ENCODE assay signal across 16 mouse cellular contexts in the genomic region with DNA sequence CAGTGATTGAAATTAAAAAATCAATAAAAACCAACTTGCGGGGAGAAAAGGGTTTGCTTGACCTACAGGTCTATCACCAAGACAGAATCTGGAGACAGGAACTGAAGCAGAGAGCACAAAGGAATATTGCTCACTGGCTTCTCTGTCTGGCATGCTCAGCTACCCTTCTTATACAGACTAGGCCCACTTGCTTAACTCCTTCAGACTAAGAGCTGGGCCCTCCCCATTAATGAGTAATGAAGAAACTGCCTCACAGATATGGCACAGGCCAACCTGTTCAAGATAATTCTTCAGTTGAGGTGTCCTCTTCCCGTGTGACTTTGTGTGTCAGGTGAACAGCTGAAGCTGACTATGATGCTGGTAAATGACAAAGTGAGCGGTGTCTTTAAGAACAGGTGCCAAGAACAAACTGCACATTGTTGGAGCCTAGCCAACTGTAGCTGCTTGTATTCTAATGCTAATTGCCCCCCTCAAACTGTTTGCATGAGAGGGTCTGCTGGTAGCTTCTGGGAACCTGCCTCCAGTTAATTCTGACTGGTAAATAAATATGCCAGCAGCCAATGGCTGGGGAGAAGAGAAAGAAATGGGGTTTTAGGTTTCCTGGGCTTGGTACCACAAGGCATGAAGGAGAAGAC. TPM values are rescaled to one million over a fixed set of nuclear protein-coding genes. Genes with fewer than 3 reads are reported as not detected.
A peak's percentile ranks its signal among the peaks of the same experiment; 100 is the strongest.
DNase-seq lines count a peak whose midpoint lies in the region; ATAC-seq lines count a peak whose summit lies in the region.
"Had no signal": no experiment of that assay in that cellular context is flagged by ENCODE, and none has a peak within 500 bp of the region (broad histone marks: within the 10 kb centered on the region; RNA-seq: fewer than 3 reads in every experiment).

No protein-coding gene starts in this region.

- H3K4me1 ChIP-seq in neural tube, embryonic 11.5 days (ENCODE audit: control insufficient read depth, insufficient read depth, low read length) = no peaks in the 10 kb centered on the region
- peaks cover 4% of the 10 kb centered on the region; the same call in 1 of the 2 replicates for H3K4me1 ChIP-seq in hindbrain, embryonic 13.5 days (replicated peaks)
- no peaks in the 10 kb centered on the region for H3K4me1 ChIP-seq in neural tube, embryonic 14.5 days (ENCODE audit: control insufficient read depth, insufficient read depth, low read length)
- H3K4me1 ChIP-seq: embryonic facial prominence, embryonic 13.5 days; limb, embryonic 15.5 days had no signal

- ATAC-seq in neural tube, embryonic 11.5 days (ENCODE audit: insufficient read depth, low FRiP score, low TSS enrichment) = peak; percentile 48
- peak; percentile 63; the same call in 1 of the 2 replicates for ATAC-seq in hindbrain, embryonic 13.5 days (ENCODE audit: low FRiP score)
- peak; percentile 51; the same call in 1 of the 2 replicates for ATAC-seq in neural tube, embryonic 14.5 days (ENCODE audit: low read depth)
- ATAC-seq: CD4-positive, CD25-positive, alpha-beta regulatory T cell, adult 4 months had no signal

- H3K36me3 ChIP-seq in neural tube, embryonic 11.5 days (ENCODE audit: control insufficient read depth, insufficient read depth, low read length) = no peaks in the 10 kb centered on the region
- no peaks in the 10 kb centered on the region for H3K36me3 ChIP-seq in hindbrain, embryonic 13.5 days
- H3K36me3 ChIP-seq in neural tube, embryonic 14.5 days (ENCODE audit: control insufficient read depth, insufficient read depth, low read length) = no peaks in the 10 kb centered on the region
- H3K36me3 ChIP-seq: embryonic facial prominence, embryonic 13.5 days; limb, embryonic 15.5 days had no signal

- no peak overlapping the region for H3K4me3 ChIP-seq in neural tube, embryonic 11.5 days (ENCODE audit: low read depth, low read length)
- H3K4me3 ChIP-seq in hindbrain, embryonic 13.5 days = no peak overlapping the region
- no peak overlapping the region for H3K4me3 ChIP-seq in neural tube, embryonic 14.5 days (ENCODE audit: low read depth, low read length)
- H3K4me3 ChIP-seq: embryonic facial prominence, embryonic 13.5 days; limb, embryonic 15.5 days had no signal

- WGBS in neural tube, embryonic 11.5 days = 82% methylated on average over 3 of the region's 3 CpGs
- WGBS in hindbrain, embryonic 13.5 days = 60% methylated on average over 3 of the region's 3 CpGs
- 52% methylated on average over 3 of the region's 3 CpGs for WGBS in neural tube, embryonic 14.5 days

- H3K9ac ChIP-seq in neural tube, embryonic 11.5 days (ENCODE audit: low read length) = no peak overlapping the region
- no peak overlapping the region for H3K9ac ChIP-seq in hindbrain, embryonic 13.5 days
- H3K9ac ChIP-seq in neural tube, embryonic 14.5 days (replicated peaks; ENCODE audit: low read depth, low read length) = no peak overlapping the region
- H3K9ac ChIP-seq: embryonic facial prominence, embryonic 13.5 days; limb, embryonic 15.5 days had no signal

- no peak overlapping the region for H3K27ac ChIP-seq in neural tube, embryonic 11.5 days (ENCODE audit: low read depth, low read length)
- H3K27ac ChIP-seq in hindbrain, embryonic 13.5 days = no peak overlapping the region
- H3K27ac ChIP-seq in neural tube, embryonic 14.5 days (ENCODE audit: low read depth, low read length) = no peak overlapping the region
- H3K27ac ChIP-seq: embryonic facial prominence, embryonic 13.5 days; limb, embryonic 15.5 days had no signal

- peak; percentile 4 to 6 for DNase-seq in cerebellum, postnatal 10 days
- no peak for DNase-seq in cerebellum, adult 11 months
- DNase-seq in neural tube, embryonic 11.5 days (ENCODE audit: low spot score) = no peak
- no peak for DNase-seq in neural tube, embryonic 10.5 days (ENCODE audit: extremely low spot score, low spot score)
- DNase-seq in frontal cortex, postnatal 25 days (ENCODE audit: low spot score in 2 of 2) = no peak
- no peak for DNase-seq in ovary, postnatal 14 days (ENCODE audit: low spot score)
- DNase-seq: adrenal gland, adult 2 months; cerebellum, adult 11-12 months; kidney, adult 2 months; kidney, postnatal 4 days; lung, postnatal 10 days had no signal

- no peaks in the 10 kb centered on the region for H3K27me3 ChIP-seq in neural tube, embryonic 11.5 days (ENCODE audit: control insufficient read depth, insufficient read depth, low read length)
- H3K27me3 ChIP-seq in hindbrain, embryonic 13.5 days = no peaks in the 10 kb centered on the region
- no peaks in the 10 kb centered on the region for H3K27me3 ChIP-seq in neural tube, embryonic 14.5 days (ENCODE audit: control insufficient read depth, insufficient read depth, low read length)
- H3K27me3 ChIP-seq: embryonic facial prominence, embryonic 13.5 days; limb, embryonic 15.5 days had no signal

- H3K4me2 ChIP-seq in neural tube, embryonic 11.5 days (ENCODE audit: low read depth) = no peak overlapping the region
- no peak overlapping the region for H3K4me2 ChIP-seq in hindbrain, embryonic 13.5 days
- H3K4me2 ChIP-seq in neural tube, embryonic 14.5 days (ENCODE audit: low read depth, low read length) = no peak overlapping the region
- H3K4me2 ChIP-seq: embryonic facial prominence, embryonic 13.5 days; limb, embryonic 15.5 days had no signal

- H3K9me3 ChIP-seq in neural tube, embryonic 11.5 days (ENCODE audit: control insufficient read depth, low read length) = no peaks in the 10 kb centered on the region
- no peaks in the 10 kb centered on the region for H3K9me3 ChIP-seq in hindbrain, embryonic 13.5 days
- no peaks in the 10 kb centered on the region; the same call in 1 of the 2 replicates for H3K9me3 ChIP-seq in neural tube, embryonic 14.5 days (ENCODE audit: control insufficient read depth, low read length)
- H3K9me3 ChIP-seq: embryonic facial prominence, embryonic 13.5 days; limb, embryonic 15.5 days had no signal

RNA-seq across cellular contexts. Expression of a gene that starts 46.6 kb away (rescaled TPM):
- polyA plus RNA-seq in neural tube, embryonic 11.5 days (2014; fragmentation: Nextera tagmentation; extraction: Ambion mirVana) = 0.04 TPM in 1 of 2 replicates, not detected in the other
- 0.05 TPM in 1 of 2 replicates, not detected in the other for polyA plus RNA-seq in hindbrain, embryonic 13.5 days (2015; fragmentation: Nextera tagmentation; extraction: Ambion mirVana)
- polyA plus RNA-seq in neural tube, embryonic 14.5 days (2014; fragmentation: Nextera tagmentation; extraction: Ambion mirVana) = 0.71 and 0.75 TPM in 2 replicates
- polyA plus RNA-seq: adrenal gland, adult 2 months; CD4-positive, CD25-positive, alpha-beta regulatory T cell, adult 4 months; kidney, adult 2 months had no signal

Comparison
In these comparisons a context has a peak if more than half of its experiments do, and no peak if none do; other contexts are left out.
1. DNase-seq: peak in cerebellum, postnatal 10 days (2 of 2); none in cerebellum, adult 11 months (single experiment), neural tube, embryonic 11.5 days (single experiment), neural tube, embryonic 10.5 days (single experiment), frontal cortex, postnatal 25 days (0 of 2) and ovary, postnatal 14 days (single experiment).
2. Peak in every context shown above with its lines, with median percentiles within 50 percentile points of each other: ATAC-seq.